In the genomic region with DNA sequence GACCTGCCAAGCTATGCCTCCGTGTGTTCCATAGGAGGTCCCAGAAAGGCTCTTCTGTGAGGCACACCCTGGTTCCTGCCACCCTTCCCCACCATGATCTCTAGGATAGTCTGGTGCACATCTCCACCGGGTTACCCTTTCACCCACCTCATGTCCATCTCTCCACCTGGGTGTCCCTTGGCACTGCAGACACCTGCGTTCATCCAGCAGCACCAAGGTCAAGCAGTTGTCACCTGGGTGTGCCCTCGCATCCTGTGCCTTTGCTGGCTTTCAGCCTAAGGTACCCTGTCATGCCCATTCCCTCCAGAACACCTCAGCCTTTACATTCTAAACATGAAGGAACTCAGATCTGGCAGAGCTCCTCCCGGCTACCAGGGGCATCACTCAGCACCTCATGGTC, we compare ENCODE assay signal across 17 mouse cellular contexts. TPM values are rescaled to one million over a fixed set of nuclear protein-coding genes. Genes with fewer than 3 reads are reported as not detected.
"Had no signal": no experiment of that assay in that cellular context is flagged by ENCODE, and none has a peak within 500 bp of the region (broad histone marks: within the 10 kb centered on the region; RNA-seq: fewer than 3 reads in every experiment).

No protein-coding gene starts in this region.

- DNase-seq: lung, adult 18-20 months; lung, embryonic 14.5 days; retina, postnatal 1 day; right cerebral cortex, adult 18-20 months; right cerebral cortex, postnatal 25 days; right cerebral cortex, postnatal 4 days; spleen, adult 18-20 months; thymus, adult 18-20 months; thymus, postnatal 14 days had no signal

- H3K27ac ChIP-seq: midbrain, embryonic 10.5 days; midbrain, embryonic 13.5 days; midbrain, embryonic 15.5 days; neural tube, embryonic 13.5 days; neural tube, embryonic 15.5 days had no signal

- ATAC-seq: midbrain, embryonic 13.5 days; midbrain, embryonic 15.5 days had no signal

- H3K36me3 ChIP-seq: midbrain, embryonic 10.5 days; midbrain, embryonic 13.5 days; midbrain, embryonic 15.5 days; neural tube, embryonic 13.5 days; neural tube, embryonic 15.5 days had no signal

- H3K4me3 ChIP-seq: midbrain, embryonic 10.5 days; midbrain, embryonic 13.5 days; midbrain, embryonic 15.5 days; myocyte; neural tube, embryonic 13.5 days; neural tube, embryonic 15.5 days had no signal

- H3K4me2 ChIP-seq: lung, embryonic 14.5 days; midbrain, embryonic 13.5 days; midbrain, embryonic 15.5 days; neural tube, embryonic 13.5 days; neural tube, embryonic 15.5 days had no signal

- H3K9me3 ChIP-seq: midbrain, embryonic 10.5 days; midbrain, embryonic 13.5 days; midbrain, embryonic 15.5 days; neural tube, embryonic 13.5 days; neural tube, embryonic 15.5 days had no signal

- H3K27me3 ChIP-seq: midbrain, embryonic 15.5 days had no signal

- H3K9ac ChIP-seq: lung, embryonic 14.5 days; midbrain, embryonic 15.5 days; neural tube, embryonic 15.5 days had no signal

RNA-seq across cellular contexts. Expression of gene Ttc34, which starts 29.1 kb away (rescaled TPM):
- polyA plus RNA-seq: liver, embryonic 16.5 days; myocyte; small intestine, adult 2 months had no signal
